Mouse (Mus musculus) cerebral cortex, adult 2 months (tissue): ENCODE data around the gene Ubqln4.

Source experiments
- WGBS: fragments of 180-500 bp; shearing (Covaris S2); methylation state at CpG from one replicate; pipeline ENCODE4 v1.1.7; 2018; 5-methylcytosine and 5-hydroxymethylcytosine counted together

Ubqln4 gene

DNA sequence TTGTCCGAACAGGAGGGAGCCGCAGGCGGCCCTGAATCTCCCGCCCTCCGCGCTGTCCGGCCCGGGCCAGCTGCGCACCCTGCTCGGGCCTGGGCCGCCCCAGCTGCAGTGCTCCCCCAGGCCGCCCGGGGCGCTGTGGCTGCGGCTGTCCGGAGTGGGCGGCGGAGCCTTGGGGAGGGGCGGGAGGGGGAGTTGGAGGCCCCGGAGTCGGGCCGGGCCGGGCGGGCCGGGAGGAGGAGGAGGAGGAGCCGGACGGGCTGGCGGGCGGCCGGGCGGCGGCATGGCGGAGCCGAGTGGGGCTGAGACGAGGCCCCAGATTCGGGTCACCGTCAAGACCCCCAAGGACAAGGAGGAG lies at the start of gene Ubqln4:
TSS of gene Ubqln4 (plus strand) at position 234 of the 355 bp plus-strand sequence.
- WGBS: under 1% methylated on average over 36 of the region's 37 CpGs

DNA sequence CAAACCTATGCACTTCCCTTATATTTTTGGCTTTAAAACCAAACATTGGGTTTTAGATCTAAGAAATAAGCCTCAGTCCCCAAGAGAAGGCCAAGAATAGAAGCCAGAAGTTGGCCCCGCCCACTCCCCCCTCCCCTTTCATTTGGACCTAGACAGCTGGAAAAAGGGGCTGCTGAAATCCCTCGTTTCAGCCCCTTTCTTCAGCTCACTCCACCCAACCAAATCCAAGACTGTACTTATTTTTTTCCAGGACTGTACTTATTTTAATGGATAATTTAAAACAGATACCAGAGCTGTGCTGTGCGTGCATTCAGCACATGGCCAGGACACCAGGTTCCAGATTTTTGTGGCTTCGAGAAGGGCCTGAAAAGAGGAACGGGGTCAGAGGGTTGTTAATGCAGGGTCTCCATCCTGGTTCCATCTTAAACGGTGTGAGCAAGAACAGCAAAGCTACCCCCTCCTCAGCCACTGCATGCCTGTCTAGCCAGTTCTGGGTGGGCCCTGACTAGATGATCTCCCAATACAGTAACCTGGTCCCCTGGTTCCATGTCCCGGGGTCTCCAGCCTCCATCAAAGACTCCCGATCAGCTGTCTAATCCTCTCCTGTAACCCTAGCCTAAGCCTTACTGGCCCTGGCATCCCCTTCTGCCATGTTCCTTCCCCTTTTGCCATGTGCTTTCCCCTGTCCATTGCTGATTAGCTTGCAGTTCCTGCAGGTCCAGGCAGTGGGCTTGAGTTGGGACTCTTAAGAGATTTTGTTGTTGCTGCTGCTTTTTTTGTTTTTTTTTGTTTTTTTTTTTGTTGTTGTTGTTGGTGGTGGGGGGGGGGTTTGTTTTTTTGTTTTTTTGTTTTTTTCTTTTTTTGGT lies 49.4 kb upstream of the Ubqln4 start:
- 59% methylated on average over 8 of the region's 8 CpGs for WGBS

DNA sequence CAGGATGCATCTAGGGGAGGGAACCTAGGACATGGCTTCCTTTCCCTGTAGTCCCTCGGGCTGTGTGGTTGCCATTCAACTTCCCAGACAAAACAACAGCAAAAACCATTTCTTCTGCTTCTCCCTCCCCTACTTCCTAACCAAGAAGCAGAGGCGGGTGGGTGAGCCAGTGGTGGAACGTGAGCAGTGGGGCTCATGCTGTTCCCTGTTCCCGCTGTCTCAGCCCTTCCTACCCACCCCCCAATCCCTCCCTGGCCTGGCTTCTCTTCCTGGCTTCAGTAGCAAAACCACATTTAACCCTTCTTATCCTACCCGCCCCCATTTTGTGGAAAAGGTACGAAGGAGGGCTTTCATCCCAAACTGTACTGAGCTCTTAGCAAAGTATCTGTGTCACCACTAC lies 48.5 kb upstream of the Ubqln4 start:
- WGBS: 61% methylated on average over 6 of the region's 6 CpGs

DNA sequence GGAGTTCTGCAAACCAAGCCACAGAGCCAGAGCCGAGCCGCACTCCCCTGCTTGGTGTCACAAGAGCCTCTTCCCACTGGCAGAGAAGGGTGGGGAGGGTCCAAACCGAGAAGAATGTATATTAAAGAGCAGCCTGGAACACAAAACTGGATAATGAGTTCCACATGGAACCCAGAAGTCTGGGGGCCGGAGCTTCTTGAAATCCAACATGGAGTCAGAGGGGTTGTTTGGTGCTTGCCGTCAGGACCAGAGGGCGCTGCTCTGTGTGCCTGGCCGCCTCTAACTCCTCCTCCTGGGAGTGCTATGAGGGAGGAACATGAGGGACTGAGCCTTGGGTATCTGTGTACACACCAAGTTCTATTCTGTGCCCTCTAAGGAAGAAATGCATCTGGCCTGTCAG lies 47.8 kb upstream of the Ubqln4 start:
- 71% methylated on average over 7 of the region's 7 CpGs for WGBS

DNA sequence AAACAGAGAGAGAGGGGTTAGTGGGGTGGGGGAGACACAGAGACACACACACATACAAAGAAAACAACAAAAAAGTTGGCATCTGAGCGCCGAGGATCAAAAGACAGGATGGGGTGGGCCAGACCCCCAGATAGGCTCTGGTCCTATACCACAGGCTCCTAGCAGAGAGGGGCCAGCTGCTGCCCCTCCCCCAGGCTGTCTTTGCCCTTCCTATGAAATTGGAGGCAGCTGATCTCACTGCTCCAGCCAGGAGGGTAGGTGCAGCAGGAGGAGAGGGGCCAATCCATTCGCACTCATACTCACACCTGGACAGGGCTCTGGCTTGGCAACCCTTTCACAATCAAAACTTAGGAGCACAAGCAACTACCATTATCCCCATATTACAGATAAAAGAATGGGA lies 44.3 kb upstream of the Ubqln4 start:
- WGBS: 70% methylated on average over 3 of the region's 3 CpGs

DNA sequence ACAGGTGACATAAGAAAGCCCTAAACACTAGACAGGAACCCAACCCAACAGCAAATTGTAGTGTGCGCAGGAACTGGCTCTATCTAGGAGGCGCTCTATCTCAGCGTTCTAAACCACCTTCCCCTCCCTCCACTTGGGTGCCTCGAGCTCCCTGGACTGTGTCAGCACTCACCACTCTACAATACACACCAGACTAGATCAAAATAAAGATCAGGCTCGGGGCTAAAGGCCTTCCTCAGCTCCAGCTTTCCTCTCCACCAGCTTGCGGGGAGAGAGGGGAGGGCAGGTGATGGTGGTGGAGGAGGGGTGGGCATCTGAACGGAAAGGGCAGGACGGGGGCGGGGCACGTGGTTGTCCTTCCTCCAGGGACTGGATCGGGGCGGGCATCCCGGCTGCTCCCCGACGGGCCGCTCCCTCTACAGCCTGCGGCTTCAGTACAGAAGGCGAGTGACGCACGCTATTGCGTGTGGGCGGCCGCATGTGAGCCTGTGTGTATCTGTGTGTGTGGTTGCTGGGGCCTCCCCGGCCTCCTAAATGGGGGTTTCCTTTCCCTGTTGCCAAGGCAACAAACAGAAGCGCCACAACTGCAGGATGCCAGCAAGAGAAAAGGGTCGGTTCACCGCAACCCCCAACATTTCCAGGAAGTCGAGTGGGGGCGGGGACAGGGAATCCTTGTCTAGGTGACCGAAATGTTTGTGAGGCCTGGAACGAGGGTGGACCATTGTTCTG lies 43.7 kb upstream of the Ubqln4 start, which contains the start of gene Lmna:
TSS of gene Lmna (minus strand) at position 265 of the 729 bp plus-strand sequence.
- 3% methylated on average over 31 of the region's 31 CpGs for WGBS

DNA sequence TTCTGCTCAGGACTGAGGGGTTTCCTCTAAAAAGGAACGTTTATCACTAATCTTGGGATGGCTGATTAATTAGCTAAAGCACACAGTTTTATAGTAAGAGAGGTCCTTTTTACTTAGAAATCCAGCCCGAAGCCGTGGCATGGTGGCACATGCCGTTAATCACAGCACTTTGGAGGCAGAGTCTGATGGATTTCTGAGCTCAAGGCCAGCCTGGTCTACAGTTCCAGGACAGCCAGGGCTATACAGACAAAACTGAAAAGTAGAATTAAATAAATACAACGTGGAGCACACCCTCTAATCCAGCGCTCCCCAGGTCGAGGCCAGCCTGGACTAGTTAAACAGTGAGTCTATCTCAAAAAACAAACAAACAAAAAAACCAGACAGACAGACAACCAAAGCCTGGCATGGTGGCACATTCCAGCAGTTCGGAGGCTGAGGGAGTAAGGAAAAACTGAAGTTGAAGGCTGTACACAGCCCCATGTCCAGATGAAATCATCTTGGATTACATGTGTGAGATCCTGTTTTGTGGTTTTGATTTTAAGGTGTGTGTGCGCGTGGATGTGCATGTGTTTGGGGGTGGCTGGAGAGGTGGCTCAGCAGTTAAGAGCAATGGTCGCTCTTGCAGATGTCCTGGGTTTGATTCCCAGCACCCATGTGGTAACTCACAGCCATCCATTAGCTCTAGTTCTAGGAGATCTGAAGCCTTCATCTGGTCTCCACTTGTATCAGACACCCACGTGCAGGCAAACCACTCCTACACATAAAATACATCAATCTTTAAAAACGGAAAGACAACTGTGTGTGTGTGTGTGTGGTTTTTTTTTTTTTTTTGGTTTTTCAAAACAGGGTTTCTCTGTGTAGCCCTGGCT lies 42.9 kb upstream of the Ubqln4 start:
- WGBS: 53% methylated on average over 13 of the region's 13 CpGs

DNA sequence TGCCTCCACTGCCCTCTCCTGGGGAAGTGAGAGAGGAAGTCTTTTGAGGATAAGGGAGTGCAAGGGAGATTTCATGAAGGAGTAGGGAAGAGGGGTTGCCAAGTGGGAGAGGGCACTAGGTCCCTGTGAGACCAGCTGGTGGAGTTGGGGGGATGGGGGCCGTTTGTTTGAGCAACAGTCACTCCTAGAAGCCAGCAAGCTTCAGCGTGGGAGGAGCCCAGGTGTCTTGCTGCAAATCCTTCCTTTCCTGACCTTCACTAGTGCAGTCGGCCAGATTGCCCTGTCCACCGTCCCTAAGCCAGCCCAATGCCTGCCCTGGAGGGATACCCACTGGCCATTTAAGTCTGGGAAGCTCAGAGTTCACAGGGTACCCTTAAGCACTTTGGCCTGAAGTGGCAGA lies 42.0 kb upstream of the Ubqln4 start:
- WGBS: 74% methylated on average over 4 of the region's 4 CpGs

DNA sequence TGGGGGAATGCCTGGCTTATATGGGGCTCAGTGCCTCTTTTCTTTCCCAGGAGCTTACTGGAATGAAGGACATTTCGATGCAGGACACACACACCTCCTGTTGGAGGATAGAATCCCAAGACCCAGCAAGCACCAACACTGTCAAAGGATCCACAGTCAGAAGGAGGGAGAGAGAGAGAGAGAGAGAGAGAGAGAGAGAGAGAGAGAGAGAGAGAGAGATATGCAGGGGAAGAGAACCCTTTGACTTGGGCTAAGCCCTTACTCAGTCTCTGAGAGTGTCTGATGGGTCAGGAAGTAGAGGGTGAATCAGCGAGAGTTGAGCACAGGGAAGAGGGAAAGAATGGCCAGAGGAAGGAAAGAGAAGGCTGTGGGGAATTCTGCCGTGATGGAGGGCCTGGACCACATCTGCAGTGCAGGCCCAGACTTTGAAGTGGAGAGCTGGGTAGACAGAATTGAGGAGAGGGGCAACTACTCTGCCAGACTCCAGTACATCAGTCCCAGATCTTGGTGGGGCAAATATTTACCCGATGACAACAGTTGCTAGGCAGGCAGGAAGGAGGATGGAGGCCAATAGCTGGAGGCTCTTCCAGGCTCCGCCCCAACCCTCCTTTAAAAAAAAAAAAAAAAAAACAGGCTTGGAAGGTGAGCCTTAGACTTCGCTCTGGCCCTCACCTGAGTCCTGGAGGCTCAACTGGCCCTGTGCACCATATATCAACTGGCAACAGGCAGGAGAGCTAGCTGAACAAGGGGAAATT lies 41.2 kb upstream of the Ubqln4 start:
- 76% methylated on average over 6 of the region's 6 CpGs for WGBS

DNA sequence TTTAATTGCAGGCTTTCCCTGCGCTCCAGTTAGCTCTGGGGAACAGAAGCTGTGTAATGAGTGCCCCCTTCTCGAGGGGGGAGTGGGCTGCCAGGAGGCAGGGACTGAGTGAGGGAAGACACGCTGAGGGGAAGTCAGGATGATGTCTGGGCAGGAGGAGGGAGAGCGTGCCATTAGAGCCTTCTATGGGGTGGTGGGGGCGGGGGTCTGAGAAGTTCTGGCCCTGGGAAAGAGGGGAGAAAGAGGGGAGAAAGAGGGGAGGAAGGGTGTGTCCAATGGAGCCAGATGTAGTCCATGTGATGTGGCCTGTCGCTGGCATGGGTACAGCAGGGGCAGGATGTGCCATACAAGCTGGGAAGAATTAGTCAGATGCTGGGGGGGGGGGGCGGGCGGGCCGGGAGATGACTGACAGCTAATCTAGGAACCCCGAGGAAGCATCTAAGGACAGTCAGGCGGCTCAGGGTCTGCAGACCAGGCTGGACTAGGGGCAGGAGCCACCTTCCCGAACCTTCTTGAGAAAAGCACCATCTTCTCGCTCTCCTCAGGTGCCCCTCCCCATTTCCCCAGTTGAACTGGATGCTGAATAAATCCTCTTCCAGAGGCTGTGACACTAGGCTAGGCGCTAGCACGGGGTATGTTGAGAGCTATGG lies 40.5 kb upstream of the Ubqln4 start:
- 60% methylated on average over 15 of the region's 15 CpGs for WGBS

DNA sequence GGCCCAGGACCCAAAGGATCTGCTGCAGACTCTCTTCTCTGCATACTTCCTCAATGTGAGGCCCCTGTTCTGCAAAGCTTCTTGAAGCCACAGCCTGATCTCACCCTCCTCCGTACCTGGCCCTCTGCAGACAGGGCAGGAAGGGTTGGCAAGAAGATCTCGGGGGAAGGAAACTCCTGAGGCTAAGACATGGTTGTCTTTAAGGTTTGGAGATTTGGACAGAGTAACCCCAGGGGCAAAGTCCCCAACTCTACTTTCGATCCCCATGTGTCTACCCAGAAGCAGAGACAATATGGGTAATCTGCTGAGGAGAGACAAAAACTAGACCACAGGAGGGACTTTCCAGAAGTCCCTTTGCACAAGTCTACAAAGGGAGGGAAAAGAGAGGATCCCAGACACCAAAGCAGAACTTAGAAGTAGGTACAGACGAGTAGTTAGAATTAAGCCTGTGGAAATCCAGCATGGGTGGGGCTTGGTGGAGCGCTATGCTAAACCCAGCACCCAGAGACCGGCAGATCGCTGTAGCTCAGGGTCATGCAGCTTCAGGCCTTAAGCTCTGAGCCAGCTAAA lies 39.9 kb upstream of the Ubqln4 start:
- 87% methylated on average over 7 of the region's 7 CpGs for WGBS

DNA sequence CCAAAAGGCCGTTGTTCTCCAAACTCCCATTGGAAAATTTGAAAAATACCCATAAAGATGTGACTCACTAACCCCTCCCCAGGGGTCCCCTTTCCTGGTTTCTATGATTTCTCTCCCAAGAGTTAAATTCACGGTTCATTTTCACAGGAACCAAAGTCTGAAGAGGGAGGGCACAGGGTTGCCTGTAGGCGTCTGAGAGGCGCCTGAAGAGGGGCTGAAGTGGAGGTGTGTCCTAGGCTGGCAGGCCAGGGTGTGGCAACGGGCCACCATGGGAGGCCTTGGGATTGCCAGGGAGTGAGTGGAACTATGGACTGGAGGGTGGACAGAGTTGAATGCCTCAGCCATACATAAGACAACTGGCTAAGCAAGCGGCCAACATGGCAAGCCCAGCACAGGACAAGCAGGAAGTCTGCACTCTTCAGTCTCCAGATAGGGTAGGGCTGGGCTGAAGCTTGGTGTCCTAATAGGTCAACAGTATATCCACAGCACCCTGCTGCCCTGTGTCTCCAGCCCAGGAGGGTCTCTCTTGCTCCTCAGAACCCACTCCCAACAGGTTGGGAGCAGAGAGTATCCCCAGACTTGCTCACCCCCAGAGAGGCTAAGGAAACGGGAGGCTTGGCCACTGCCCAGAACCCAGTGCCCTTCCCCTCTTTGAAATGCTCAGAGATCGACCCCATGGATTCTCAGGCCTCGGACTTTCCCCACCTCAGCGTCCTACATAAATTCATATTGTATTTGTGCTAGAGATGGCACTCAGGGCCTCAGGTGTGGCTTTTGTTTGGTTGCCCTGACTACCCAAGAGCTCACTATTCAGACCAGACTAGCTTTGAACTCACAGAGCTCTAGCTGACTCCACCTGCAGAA lies 39.1 kb upstream of the Ubqln4 start:
- WGBS: 89% methylated on average over 10 of the region's 10 CpGs

DNA sequence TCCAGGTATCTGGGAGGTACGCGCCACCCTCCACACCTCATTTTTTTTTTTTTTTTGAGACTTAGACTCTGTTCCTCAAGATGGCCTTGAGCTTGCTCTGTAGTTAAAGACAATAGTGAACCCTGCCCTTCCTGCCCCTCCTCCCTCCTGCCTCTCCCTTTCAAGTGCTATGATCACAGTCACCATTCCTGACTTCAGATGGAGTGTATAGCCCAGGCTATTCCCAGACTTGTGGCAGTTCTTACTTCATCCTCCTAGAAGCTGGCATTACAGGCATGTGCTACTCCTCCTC lies 38.5 kb upstream of the Ubqln4 start:
- 100% methylated on average over 2 of the region's 2 CpGs for WGBS

DNA sequence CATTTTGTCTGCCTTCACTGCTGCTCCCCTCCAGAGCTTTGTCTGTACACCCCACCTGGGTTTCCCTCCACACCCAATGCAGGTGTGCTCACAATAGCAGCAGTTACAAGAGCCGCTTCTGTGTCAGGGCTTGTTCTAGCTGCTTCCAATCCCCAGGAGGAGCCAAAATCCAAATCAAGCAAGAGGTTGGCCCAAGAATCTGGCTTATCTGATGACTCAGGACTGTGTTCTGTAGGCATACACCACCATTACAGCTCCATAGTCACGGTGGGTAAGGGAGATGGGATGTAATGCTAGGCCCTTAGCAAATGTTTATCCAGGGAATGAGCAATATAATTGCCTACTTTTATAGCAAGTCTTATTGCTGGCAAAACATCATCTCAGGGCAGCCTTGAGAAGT lies 37.2 kb upstream of the Ubqln4 start:
- 76% methylated on average over 2 of the region's 2 CpGs for WGBS

DNA sequence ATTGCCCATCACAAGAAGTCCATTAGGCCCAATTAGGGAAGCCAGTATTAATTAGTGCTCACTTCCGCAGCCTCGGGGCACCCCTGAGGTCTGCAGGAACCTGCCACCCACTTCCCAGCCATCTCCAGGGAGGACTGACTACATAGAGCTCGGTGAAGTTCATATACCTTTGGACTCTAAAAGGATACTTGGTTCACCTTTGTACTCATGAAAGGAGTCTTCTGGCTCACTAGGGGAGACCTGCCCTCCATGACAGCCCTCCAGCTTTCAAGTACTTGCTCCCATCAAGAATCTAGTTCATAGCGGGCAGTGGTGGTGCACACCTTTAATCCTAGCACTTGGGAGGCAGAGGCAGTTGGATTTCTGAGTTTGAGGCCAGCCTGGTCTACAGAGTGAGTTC lies 35.1 kb upstream of the Ubqln4 start:
- WGBS: 77% methylated on average over 4 of the region's 4 CpGs

DNA sequence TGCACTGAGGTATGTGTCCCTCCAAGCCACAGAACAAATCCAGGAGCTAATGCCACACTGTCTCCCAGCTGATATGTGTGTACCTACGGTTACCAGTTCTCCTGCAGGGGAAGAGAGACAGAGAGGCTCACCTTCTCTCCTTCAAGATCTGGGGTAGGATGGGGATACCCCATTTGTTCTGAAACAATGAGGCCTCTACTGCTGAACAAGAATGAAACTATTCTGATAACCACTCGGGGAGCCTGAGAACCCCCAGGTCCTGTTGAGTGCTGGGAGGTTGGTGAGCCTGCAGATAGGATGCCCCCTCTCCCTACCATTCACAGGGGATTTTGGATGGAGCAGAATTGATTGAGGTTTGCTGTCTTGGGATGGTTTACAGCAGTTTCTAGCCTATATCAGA lies 33.5 kb upstream of the Ubqln4 start:
- 95% methylated on average over 2 of the region's 2 CpGs for WGBS

DNA sequence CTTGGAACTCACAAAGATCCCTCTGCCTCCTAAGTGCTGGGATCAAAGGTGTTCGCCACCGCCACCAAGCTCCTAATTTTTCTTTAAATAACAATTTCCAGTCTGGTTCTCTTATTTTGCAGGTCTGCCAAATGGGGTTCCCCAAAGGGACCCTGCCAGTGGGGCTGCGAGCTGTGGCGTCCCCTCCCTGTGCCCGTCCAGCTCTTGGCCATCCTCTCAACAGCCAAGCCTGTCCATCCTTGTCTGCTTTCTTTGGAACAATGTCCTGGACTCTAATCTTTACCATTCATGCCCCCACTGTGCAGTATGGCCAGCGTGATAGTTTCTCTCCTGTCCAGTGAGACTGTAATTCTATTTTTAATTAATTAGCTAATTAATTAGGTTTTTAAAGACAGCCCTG lies 32.4 kb upstream of the Ubqln4 start:
- WGBS: 91% methylated on average over 6 of the region's 6 CpGs

DNA sequence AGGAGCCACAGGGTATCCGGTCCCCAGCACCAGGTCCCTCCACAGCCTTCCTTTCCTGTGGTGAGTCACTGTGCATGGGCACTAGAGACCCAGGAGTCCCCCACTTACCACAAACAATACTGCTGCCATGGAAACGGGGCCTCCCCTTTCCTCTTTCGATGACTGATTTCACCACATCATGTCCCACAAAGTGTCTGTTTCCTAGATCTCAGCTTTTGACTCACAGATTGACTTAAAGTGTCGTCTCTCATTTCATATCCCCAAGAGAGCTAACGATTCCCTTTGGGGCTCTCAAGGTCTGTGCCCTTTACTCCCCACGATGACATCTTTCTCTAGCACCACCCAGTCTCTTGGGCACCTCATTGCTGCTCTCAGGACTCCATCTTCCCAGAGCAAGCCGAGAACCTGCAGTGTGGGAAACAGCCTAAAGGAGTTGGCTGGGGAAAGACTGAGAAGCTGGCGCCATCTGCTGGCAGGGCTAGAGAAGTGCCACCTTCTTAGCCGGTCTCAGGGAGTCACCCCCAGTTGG lies 31.7 kb upstream of the Ubqln4 start:
- WGBS: 29% methylated on average over 9 of the region's 9 CpGs

DNA sequence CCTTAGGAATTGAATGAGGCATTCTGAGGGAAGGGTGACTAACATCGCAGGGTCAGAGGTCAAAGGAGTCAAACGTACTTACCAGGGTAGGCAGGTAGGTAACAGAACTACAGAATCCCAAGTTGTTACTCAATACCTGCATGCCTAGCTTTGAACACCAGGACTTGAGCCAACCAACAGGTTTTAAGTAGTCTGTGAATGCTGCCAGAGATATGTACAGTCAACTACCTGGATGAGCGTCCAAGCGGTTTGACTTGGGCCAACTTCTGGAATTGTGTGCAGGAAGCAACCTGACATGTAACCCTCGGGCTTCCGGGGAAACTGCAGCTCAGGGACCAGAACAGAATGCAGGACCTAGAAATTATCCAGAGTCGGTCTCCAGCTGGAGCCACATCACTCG lies 30.5 kb upstream of the Ubqln4 start:
- WGBS: 84% methylated on average over 8 of the region's 8 CpGs

DNA sequence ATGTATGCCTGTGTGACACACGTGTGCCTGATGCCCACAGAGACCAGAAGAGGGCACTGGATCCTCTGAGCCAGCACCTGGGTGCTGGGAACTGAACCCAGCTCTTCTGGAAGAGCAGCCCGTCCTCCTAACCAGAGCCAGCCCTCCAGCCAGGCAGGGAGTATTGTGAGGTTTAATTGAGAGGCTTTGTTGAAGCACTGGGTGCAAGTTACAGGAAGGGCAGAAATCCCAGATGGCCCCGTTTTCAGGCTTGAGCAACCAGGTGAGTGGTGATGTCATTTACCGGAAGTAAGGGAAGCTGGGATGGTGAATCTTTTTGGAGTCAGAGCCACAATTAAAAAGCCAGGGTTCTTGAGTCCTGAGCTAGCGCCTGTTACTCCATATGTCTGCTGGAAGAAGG lies 28.5 kb upstream of the Ubqln4 start:
- 95% methylated on average over 5 of the region's 5 CpGs for WGBS
